Mouse (Mus musculus) activated CD4-positive, CD25-positive, alpha-beta regulatory T cell, adult 4 months (primary cell): ENCODE data around the gene Tas2r135. TPM values are rescaled to one million over a fixed set of nuclear protein-coding genes. Genes with fewer than 3 reads are reported as not detected.

Source experiments
- ATAC-seq: one replicate; pipeline ENCODE4 v1.8.0; 2017
- polyA plus RNA-seq, 2 experiments: library from polyadenylated mRNA; unstranded; fragments of 100-300 nt; shearing (Covaris generic); gene quantifications; one replicate each; pipeline ENCODE4 v1.2.1; 2017

The Tas2r135 gene
- polyA plus RNA-seq, result under 1 TPM in 1 of 2 experiments, not detected in 1; 0.52 TPM

DNA sequence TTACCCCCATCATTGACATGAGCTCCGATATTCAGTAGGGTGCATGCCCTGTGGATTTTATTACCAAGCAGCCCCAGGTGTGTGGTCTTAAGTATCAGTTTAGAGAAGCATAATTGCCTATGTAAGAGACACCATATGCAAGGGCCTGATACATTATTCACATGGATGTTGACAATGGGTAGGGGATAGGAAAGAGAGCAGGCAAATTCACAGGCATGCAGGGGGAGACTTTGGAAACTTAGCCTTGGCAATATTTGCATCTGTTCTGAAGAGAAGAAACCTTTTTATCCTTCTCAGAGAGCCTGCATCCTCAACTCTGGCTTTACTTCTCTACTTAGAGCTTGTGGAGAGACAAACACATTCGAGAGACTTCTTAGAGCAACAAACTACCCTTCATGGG is at the start of gene Tas2r135:
Gene Tas2r135 (plus strand): TSS at position 301 of the 400 bp plus-strand sequence.
- no peak for ATAC-seq

DNA sequence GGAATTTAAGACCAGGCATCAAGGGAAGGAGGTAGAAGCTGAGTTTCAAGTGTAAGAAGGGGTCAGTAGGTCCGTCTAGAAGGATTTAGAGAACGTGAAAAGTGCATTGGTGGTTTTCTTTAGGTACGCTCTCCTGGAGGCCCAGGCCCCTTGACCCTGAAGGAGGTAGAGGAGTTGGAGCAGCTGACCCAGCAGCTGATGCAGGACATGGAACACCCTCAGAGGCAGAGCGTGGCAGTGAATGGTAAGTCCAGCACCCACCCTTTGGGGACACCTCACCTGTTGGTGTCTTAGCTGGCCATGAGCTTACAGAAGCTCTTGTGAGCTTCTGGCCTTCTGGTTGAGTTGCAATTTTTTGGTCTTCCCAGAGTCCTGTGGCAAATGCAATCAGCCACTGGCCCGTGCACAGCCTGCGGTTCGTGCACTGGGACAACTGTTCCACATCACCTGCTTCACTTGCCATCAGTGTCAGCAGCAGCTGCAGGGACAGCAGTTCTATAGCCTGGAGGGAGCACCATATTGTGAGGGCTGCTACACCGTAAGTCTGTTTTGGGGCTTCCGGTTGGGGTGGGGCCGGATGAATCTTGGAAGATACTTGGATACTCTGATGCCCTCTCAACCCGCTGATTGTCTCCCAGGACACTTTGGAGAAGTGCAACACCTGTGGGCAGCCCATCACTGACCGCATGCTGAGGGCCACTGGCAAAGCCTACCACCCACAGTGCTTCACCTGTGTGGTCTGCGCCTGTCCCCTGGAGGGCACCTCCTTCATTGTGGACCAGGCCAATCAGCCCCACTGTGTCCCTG is 49.2 kb upstream of the Tas2r135 start:
- ATAC-seq, result no peak

GRCm38 (mm10) chr6:42356913-42357312 is 48.3 kb upstream of the Tas2r135 start:
- no peak for ATAC-seq

DNA sequence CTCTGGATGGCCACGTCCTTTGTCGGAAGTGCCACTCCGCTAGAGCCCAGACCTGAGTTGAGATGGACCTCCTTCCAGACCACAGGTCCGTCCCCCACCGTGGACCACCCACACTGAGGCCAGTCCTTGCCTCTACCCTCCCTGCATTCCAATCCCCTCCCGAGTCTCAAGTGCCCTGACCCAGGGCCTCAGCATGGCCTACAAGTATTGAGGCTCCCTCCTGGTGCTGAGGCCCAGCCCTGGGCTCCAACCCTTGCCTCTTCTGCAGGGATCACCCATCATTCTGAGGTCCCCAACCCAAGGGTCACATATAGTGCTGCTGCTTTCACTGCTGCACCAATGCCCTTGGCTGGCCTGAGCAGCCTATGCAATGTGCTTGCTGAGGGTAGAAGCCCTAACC is 47.3 kb upstream of the Tas2r135 start:
- ATAC-seq, result no peak

DNA sequence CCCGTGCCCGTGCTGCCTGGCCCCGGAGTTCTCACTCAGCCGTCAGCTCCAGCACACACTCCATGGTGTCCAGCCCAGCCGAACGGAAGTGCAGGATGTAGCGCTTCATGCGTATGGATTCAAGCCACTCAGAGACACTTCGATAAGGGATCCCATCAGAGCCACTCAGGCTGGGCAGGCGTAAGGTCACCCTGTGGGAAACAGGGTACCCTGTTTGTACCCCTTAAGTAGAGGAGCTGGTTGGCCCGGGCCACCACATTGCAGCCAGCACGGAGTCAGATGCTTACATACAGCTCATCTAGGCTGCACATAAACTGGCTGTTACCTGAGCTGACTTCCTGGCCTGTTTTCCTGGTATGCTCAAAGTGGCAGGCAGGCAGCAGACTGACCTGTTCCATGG is 46.3 kb upstream of the Tas2r135 start:
- no peak for ATAC-seq

DNA sequence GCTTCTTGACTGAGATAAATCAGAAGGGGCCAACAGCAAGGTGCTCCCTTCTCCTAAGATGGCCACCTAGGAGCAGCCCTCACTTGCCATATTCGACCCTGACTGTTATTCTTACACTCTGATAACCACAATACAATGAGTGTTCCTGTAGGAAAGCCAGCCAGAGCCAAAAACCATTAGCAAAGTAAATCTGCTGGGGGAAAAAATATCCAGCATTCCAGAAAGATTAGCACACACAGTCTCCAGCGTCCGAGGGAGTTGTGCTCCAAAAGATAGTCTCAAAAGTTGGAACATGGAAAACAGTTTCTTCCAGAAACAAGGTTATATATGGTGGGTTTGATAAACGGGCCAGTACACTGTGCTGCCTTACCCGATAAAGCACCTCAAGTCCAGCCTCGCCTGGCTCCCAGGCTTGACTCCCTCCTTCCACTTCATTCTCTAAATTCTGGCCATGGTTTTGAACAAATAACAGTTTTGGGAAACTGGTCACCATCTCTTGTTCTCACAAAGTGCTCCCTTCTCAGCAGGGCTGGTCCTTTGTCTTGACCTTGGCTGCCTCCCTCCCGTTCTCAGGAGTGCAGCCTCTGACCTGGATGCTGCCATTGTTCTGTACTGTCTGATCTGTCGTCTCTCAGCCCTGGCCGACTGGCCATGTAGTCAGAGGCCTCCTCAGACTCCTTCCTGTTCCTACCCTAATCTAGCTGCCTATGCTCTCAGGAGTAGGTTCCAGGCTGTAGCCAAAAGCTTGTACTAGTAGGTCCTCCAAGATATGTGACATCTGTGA is 45.7 kb upstream of the Tas2r135 start:
- no peak for ATAC-seq

GRCm38 (mm10) chr6:42360231-42360840 is 44.9 kb upstream of the Tas2r135 start:
- no peak for ATAC-seq

DNA sequence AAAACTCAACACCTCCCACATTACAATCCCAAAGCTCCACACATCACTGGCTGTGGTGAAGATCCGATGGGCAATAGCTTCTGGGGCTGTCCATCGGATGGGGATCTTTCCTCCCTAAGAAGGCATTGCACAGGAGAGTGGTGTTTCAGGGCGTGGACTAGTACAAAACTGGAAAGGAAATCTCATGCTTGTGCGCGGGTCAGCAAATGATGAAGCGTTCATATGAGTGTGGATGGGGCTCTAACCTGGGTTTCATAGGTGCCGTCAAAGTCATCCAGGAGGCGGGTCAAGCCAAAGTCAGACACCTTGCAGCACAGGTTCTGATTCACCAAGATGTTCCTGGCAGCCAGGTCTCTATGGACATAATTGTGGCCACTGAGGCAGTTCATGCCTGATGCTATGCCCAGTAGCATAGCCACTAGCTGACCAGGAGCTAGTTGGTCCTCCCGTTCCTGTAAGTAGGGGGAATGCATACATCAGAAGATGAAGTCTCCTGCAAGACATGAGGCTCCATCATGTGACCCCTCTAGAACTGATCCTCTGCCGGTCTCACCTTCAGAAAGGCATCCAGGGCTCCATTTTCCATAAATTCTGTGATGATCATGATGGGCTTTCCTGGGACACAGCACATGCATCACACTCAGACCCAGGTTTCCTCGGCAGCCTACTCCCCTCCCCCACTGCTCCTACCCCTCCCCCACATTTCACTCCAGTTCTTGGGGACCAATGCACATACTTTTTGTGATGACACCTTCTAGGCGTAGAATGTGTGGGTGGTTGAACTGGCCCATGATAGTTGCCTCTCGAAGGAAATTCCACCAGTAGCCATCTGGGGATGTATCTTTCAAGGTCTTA is 44.0 kb upstream of the Tas2r135 start:
- no peak for ATAC-seq

- no peak for ATAC-seq
These were observed 43.2 kb upstream of the Tas2r135 start for GRCm38 (mm10) chr6:42362074-42362473.

GRCm38 (mm10) chr6:42362497-42362896 is 42.7 kb upstream of the Tas2r135 start:
- no peak for ATAC-seq

DNA sequence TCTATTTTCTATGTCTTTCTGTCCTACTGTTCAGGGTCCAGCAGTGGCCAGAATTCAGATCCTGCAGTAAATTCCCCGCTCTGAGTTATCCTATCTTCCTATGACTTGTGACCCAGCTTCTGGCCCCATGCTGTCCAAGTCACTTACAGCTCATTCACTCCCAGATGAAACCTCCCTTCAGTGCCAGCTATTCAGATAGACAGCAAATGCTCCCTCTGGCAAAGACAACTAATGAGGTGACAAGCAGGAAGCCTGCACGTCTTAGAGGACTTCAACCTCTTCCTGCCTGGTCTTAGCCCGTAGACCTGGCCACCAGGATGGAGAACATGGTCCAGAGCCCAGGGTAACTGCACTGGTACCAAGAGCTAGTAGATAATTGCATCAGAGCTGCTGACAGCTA is 42.3 kb upstream of the Tas2r135 start:
- ATAC-seq, result no peak

GRCm38 (mm10) chr6:42364066-42364465 is 41.2 kb upstream of the Tas2r135 start:
- no peak for ATAC-seq

GRCm38 (mm10) chr6:42364607-42365006 is 40.6 kb upstream of the Tas2r135 start:
- ATAC-seq, result no peak

- ATAC-seq, result no peak
These were observed 40.0 kb upstream of the Tas2r135 start for GRCm38 (mm10) chr6:42365215-42365614.

DNA sequence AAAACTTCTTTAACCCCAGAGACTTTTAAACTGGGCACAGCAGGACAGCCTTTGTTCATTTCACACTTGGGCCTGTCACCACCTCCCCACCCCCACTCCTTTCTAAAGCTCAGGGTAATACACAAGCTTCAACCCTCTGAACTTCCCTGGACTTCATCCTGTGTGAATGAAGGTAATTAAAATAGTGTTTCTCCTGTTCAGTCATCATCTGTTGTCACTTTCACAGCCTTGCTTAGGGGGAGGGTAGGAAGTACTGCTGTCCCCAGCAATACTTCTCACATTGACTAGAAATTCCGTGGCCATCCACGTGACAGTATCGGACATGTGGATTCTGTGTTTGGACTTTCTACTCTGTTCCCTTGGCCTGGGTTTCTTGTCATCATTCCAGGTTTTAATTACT is 35.4 kb upstream of the Tas2r135 start:
- ATAC-seq, result no peak

GRCm38 (mm10) chr6:42370630-42371363 is 34.4 kb upstream of the Tas2r135 start:
- no peak for ATAC-seq

DNA sequence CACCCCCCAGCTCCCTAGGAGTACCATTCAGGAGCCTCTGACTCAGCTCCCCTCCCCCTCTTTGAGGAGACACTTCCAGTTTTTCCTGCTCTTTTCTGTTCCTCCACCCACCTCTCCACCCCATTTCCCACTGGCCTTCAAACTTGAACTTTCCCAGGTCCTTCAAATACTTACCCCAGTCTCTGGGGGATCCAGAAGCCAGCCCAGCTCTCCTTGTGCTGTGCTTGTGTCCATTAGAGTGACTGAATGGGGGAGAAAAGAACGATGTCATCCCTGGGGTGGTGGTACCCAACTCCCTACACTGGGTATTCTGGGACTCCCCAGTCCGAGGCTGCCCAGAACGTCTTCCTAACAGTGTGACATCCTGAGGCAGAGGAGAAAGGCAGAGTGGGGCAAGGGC is 33.2 kb upstream of the Tas2r135 start:
- no peak for ATAC-seq

- ATAC-seq, result no peak
These were observed 32.8 kb upstream of the Tas2r135 start for GRCm38 (mm10) chr6:42372421-42372815.

DNA sequence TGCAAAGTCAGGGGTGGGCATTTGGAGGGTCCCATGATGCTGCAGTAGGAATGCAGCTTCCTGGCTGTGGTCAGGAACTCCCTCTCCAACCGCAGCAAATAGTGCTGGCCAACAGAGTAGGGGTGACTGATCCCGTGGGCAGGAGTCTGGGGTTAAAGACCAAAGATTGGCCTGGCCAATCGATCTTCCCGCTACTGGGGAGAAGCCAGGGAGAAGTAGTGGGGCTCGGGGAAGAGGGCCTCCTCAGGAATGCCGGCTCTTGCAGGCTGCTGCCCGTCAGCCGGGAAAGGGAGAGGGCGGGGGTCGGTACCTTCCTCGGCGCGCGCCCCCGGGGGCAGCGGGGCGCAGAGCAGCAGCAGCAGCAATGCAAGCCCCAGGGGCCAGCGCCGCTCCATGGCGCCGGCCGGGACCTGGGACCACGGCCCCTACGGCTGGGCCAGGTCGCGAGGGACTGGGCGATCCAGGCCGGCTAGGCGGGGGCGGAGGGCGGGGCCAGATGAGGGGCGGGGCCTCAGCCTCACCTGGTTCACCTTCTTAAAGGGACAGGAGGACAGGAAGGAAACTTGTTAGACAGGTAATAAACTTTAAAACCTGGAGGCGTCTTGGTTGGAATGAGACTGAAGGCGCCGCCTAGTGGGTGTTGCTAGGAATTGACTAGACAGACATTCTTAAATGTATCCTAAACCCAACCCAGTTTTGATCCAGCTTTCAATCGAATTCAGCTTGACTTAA is 32.3 kb upstream of the Tas2r135 start, which contains the start of gene Epha1:
Gene Epha1 (minus strand): TSS at position 453 of the 732 bp plus-strand sequence.
- ATAC-seq, result peak; percentile 67

- ATAC-seq, result no peak
These were observed 31.4 kb upstream of the Tas2r135 start for GRCm38 (mm10) chr6:42373669-42374430.
